Mouse (Mus musculus) R1 (cell line): ENCODE measurements around the gene Olfr320.
"Not testable (repeated sequence)": the region's sequence is repeated elsewhere in the genome, so short reads cannot be mapped to it uniquely, and the experiment has no call there.

Experiments used
- DNase-seq: peaks from one replicate; pipeline ENCODE4 v3.0.0-alpha.2; 2018; ENCODE audit warnings: low read depth, low spot score

Olfr320 gene

DNA sequence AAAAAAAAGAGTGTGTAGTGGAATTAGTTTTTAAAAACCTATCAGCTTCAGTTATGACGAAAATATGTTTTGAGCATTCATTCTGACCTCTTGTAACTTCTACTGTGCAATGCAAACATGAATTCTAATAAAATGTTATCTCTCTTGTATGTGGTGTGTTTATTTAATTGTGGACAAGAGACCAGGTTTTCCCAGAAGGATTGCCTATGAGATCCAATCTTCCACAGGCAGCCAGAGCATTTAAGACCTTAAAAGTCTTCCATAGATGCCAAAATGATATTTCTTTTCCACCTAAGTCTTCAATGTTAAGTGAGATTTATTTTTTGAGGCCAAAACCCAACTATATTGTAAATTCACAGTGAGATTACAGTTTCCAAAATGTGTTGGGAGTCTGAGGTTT, at the start of gene Olfr320:
Gene Olfr320 (plus strand): TSS at position 301 of the 400 bp plus-strand sequence.
- no peak for DNase-seq

DNA sequence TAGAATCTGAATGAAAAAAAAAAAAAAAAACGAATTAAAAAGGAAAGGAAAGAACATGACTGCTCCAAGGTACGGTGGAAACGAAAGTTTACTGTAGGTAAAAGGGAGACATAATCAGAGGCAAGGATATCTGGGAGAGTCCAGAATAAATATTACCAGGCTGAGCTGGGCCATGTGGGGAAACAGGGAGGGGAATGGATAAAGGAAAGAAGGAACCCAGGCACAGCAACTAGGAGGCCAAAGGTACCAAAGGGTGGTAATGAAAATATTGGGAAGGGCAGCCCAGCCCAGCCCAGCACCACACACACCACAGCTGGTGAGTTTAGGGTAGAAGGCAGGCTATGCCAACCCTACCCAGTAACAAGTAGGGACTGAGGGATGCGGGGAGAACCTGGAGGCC, 46.0 kb upstream of the Olfr320 start:
- no peak for DNase-seq

DNA sequence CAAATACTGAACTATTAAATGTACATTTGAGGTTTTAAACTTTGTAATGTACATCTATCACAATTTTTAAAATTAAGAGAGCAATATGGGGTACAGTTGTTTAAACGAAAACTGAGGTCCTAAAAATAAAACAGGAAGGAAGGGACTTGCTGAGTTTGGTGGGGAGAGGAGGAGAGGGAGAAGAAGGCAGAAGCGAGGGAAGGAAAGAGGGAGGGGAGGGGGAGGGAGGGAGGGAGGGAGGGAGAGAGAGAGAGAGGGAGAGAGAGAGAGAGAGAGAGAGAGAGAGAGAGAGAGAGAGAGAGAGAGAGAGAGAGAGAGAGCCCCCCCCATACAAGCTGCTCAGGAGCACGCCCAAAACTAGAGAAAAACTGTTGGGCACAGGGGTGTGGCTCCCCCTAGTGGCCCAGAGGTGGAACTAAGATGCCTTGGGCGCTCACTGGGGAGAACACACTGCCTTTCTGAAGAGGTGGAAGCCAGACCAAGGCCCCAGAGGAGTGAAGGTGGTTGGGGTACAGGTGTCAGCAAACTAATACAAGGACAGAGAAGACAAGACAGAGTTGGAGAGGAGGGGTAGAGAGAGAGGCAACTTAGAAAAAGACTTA, 44.4 kb upstream of the Olfr320 start:
- DNase-seq, result peak; percentile 57

GRCm38 (mm10) chr11:58638176-58638701, 42.7 kb upstream of the Olfr320 start:
- no peak for DNase-seq

DNA sequence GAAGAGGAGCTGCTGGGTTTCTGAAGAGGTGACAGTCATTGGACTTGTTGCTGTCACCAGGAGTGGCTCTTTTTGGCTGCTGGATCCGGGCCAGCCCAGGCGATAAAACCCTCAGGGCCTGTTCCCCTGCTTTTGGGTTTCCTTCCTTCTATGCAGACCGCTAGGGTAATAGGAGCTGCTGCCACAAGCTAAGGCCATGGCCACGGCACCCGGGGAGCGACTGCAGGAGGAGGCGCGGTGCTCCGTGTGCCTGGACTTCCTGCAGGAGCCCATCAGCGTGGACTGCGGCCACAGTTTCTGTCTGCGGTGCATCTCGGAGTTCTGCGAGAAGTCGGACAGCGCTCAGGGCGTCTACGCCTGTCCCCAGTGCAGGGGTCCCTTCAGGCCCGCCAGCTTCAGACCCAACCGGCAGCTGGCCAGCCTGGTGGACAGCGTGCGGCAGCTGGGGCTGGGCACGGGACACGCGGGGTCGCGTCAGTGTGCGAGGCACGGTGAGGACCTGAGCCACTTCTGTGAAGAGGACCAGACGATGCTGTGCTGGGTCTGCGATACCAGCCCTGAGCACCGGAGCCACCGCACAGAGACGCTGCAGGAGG, 40.5 kb upstream of the Olfr320 start, which contains the start of gene Trim58:
Gene Trim58 (plus strand): TSS at position 194 of the 596 bp plus-strand sequence.
- no peak for DNase-seq

- no peak for DNase-seq
Observed at GRCm38 (mm10) chr11:58641057-58641456, 39.8 kb upstream of the Olfr320 start.

DNA sequence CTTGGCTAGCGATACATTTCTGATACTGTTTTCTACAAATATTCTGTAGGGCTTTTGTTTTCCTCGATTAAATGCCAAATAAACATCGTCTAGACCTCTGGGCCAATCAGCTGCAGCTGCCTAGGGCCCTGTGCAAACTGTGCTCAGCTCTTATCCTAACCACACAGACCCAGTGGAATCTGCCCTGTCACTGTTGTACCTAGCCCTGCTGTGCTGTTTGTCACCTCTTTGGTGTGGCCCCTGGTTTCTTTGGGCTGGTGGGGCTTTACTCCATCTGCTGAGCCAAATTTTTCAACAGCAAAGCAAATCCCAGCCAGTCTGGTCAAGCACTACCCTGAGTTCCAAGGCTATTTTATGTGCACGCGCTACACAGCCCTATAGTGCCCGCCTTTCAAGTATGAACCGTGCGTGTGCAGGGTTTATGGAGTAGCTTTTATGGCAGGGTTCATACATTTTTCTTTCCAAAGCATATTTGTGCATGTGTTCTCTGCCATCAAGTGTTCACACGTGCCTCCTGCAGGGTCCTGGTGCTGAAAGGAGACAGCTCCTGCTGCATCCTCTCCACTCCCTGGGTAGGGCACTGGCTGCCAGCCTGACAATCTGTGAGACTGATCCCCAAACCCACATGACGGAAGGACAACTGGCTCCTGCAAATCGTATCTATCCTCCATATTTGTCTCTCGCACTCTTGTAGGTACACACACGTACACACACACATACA, 39.1 kb upstream of the Olfr320 start:
- no peak for DNase-seq

DNA sequence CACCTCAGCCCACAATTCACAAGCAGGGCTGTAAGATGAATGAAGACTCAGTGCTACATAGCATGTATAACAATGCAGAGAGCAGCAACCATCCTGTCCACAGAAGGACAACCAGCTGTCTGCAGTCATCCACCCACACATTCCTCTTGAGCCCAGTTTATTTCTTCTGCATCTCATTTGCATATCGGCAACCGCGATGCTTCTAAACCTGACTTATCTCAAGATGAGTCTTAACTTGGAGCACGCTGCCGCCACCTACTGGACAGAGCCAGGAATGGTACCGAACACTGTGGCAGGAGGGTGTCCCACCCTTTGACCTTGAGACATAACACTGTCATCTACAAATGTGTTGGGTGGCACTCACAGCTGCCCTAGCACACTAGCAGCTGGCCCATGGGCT, 37.5 kb upstream of the Olfr320 start:
- peak; percentile 84 for DNase-seq

- no peak for DNase-seq
Observed at GRCm38 (mm10) chr11:58655151-58655550, 25.7 kb upstream of the Olfr320 start.

GRCm38 (mm10) chr11:58658596-58658995, 22.3 kb upstream of the Olfr320 start, which contains the start of gene Olfr322:
Gene Olfr322 (plus strand): TSS chr11:58658782.
- no peak for DNase-seq

GRCm38 (mm10) chr11:58669252-58669651, 11.6 kb upstream of the Olfr320 start:
- peak; percentile 42 for DNase-seq

DNA sequence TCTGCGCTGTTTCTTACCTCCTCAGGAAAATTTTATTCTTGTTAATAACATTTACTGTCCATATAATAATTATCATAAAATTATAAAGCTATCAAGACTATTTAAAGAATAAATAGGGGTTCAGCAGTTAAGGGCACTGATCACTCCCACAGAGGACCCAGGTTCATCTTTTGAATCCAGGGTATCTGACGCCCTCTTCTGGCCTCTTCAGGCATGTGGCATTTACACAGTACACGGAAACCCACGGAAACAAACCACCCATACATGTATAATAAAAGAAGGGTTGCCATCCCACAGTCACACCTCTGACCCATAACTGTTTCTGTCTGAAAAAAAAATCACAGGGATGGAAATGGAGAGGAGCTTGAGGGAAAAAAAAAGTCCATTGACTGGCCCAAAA, 9.1 kb upstream of the Olfr320 start:
- DNase-seq, result no peak

DNA sequence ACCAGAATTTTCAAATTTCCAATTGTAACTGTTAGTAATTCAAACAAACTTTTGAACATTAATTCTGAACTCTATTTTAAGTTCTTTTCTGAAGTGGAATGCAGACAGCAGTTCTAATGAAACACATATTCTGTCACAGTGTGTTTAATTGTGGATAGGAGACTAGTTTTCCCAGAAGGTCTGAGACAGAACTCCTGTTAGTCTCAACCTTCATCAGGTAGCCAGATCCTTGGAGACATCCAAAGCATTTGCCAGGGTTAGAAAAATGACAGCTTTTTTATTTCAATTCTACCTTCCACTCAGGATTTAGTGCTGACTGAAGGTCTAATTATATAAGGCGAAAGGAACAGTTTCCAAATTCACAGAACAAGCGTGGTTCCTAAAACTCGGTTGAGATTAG, 18.0 kb downstream of the Olfr320 start, which contains the start of gene Olfr319:
Gene Olfr319 (plus strand): TSS at position 301 of the 400 bp plus-strand sequence.
- no peak for DNase-seq

- no peak for DNase-seq
Observed at GRCm38 (mm10) chr11:58709086-58709485, 28.2 kb downstream of the Olfr320 start.

DNA sequence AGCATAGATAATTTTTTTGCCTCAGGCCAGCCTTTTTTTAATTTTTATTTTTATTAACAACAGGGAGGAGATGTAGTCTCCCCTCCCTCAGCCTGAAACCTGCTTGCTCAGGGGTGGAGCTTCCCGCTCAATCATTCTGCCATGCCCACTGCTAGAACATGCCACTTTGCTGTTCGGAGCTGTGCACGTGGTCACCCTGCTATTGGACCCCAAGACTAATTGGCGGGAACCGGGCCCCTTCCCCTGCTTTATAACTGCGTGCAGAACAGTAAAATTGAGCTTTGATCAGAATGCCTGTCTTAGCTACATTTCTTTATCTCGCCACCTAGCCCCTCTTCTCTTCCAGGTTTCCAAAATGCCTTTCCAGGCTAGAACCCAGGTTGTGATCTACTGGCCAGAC, 36.8 kb downstream of the Olfr320 start:
- not testable (repeated sequence) for DNase-seq

DNA sequence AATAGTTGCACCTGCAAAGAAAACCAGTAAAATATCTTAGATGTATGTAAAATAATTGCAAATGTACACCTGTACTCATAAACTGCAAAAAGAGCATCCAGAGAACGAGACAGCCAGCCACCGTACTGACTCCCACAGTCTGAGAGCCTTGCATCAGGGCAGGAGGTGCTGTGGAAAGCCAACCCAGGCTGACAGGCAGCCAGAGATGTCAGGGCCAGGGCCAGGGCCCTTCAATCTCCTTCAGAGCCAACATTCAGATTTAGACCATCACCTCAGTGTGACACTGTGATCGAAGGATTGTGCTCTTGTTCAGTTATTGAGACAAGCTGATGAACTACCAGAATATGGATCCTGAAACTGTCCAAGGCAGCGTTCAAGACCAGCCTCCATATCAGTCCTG, 38.8 kb downstream of the Olfr320 start:
- DNase-seq, result no peak

GRCm38 (mm10) chr11:58723914-58724313, 43.0 kb downstream of the Olfr320 start, which contains the start of gene Olfr318:
Gene Olfr318 (minus strand): TSS chr11:58724014.
- no peak for DNase-seq

DNA sequence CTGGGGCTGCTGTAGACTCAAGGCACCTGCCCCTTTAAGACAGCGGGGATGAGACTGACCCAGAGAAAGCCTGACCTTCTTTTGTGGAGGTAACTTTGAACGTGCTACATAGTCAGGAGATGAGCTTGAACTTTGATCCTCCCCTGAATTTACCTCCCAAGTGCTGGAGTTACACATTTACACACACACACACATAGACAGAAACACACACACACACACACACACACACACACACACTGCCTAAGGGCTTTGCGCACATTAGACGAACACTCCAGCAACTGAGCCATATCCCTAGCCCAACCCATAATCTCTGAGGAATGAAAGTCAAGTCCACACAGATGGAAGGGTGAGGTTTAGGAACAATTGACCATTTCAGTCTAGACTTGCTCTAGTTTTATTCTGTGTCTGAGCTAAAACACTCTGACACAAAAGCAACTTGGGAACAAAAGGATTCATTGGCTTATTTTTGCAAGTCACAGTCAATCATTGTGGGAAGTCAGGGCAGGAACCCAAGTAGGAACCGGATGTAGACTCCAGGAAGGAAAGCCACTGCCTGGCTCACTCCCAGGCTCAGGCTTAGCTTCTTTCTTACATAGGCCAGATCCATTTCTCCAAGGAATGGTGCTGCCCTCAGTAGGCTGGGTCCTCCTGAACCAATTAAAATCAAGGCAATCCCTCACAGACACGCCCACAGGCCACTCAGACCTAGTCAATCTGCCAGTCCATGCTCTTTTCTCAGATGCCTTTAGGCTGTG, 47.2 kb downstream of the Olfr320 start:
- DNase-seq, result peak; percentile 28

DNA sequence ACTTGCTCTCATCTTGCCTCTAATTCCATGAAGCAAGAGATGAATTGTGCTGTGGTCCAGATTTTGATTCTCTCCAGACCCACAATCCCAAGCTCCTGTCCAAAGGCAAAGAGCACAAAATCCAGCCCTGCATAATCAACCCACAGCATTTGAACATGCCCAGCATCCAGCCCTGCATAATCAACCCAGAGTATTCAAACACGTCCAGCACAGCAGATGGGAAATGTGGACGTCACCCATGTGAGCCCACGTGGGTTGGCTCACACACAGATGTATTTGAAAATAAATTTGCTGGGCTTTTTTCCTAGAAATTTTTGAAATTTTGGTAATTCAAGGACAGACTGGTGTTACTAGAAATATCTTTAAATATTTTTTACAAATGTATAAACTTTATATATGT, 52.5 kb downstream of the Olfr320 start:
- peak; percentile 6 for DNase-seq
